ENCODE assay signal across 23 mouse cellular contexts in genomic region chrX:162831542-162831941, GRCm38 (mm10). TPM values are rescaled to one million over a fixed set of nuclear protein-coding genes. Genes with fewer than 3 reads are reported as not detected.
DNase-seq lines count a peak whose midpoint lies in the region; ATAC-seq lines count a peak whose summit lies in the region.
"Had no signal": no experiment of that assay in that cellular context is flagged by ENCODE, and none has a peak within 500 bp of the region (broad histone marks: within the 10 kb centered on the region; RNA-seq: fewer than 3 reads in every experiment).

No protein-coding gene starts in this region.

- no peak overlapping the region for H3K9ac ChIP-seq in hindbrain, embryonic 12.5 days
- H3K9ac ChIP-seq in liver, embryonic 11.5 days (ENCODE audit: low read depth, low read length) = no peak overlapping the region
- H3K9ac ChIP-seq: forebrain, embryonic 13.5 days; heart, embryonic 13.5 days; limb, embryonic 15.5 days; midbrain, embryonic 15.5 days had no signal

- no peak for ATAC-seq in hindbrain, embryonic 12.5 days (ENCODE audit: low FRiP score)
- ATAC-seq in liver, embryonic 11.5 days (replicated peaks; ENCODE audit: low FRiP score) = peak; percentile 40; the same call in 1 of the 2 replicates
- ATAC-seq: forebrain, embryonic 13.5 days; hindbrain, postnatal 0 days; midbrain, embryonic 15.5 days; Patski had no signal

- peaks cover 15% of the 10 kb centered on the region for H3K4me1 ChIP-seq in hindbrain, embryonic 10.5 days (replicated peaks)
- H3K4me1 ChIP-seq in hindbrain, embryonic 12.5 days = no peaks in the 10 kb centered on the region; the same call in 1 of the 2 replicates
- H3K4me1 ChIP-seq in liver, embryonic 11.5 days (replicated peaks; ENCODE audit: control insufficient read depth, insufficient read depth, low read length) = no peaks in the 10 kb centered on the region
- H3K4me1 ChIP-seq in embryonic facial prominence, embryonic 10.5 days = no peaks in the 10 kb centered on the region
- H3K4me1 ChIP-seq: heart, embryonic 13.5 days; limb, embryonic 15.5 days had no signal

- H3K9me3 ChIP-seq in hindbrain, embryonic 10.5 days = no peaks in the 10 kb centered on the region
- no peaks in the 10 kb centered on the region for H3K9me3 ChIP-seq in hindbrain, embryonic 12.5 days (replicated peaks)
- H3K9me3 ChIP-seq in liver, embryonic 11.5 days (ENCODE audit: control insufficient read depth, low read length) = no peaks in the 10 kb centered on the region
- no peaks in the 10 kb centered on the region for H3K9me3 ChIP-seq in embryonic facial prominence, embryonic 10.5 days
- H3K9me3 ChIP-seq: forebrain, embryonic 13.5 days; heart, embryonic 13.5 days; limb, embryonic 15.5 days; midbrain, embryonic 15.5 days had no signal

- H3K27ac ChIP-seq in hindbrain, embryonic 10.5 days = peak overlapping the region; percentile 56; the same call in 1 of the 2 replicates
- H3K27ac ChIP-seq in hindbrain, embryonic 12.5 days = no peak overlapping the region
- no peak overlapping the region for H3K27ac ChIP-seq in liver, embryonic 11.5 days (ENCODE audit: low read depth, low read length)
- no peak overlapping the region for H3K27ac ChIP-seq in embryonic facial prominence, embryonic 10.5 days (replicated peaks)
- H3K27ac ChIP-seq: forebrain, embryonic 13.5 days; heart, embryonic 13.5 days; hindbrain, postnatal 0 days; layer of hippocampus, adult 2 months; limb, embryonic 15.5 days; macrophage; midbrain, embryonic 15.5 days had no signal

- H3K4me3 ChIP-seq in hindbrain, embryonic 10.5 days = no peak overlapping the region
- no peak overlapping the region for H3K4me3 ChIP-seq in hindbrain, embryonic 12.5 days
- H3K4me3 ChIP-seq in liver, embryonic 11.5 days (ENCODE audit: low read depth, low read length) = no peak overlapping the region
- H3K4me3 ChIP-seq in embryonic facial prominence, embryonic 10.5 days = no peak overlapping the region
- H3K4me3 ChIP-seq: forebrain, embryonic 13.5 days; heart, embryonic 13.5 days; layer of hippocampus, adult 2 months; limb, embryonic 15.5 days; midbrain, embryonic 15.5 days had no signal

- no peaks in the 10 kb centered on the region for H3K36me3 ChIP-seq in hindbrain, embryonic 10.5 days
- H3K36me3 ChIP-seq in hindbrain, embryonic 12.5 days = no peaks in the 10 kb centered on the region
- no peaks in the 10 kb centered on the region for H3K36me3 ChIP-seq in liver, embryonic 11.5 days (ENCODE audit: control insufficient read depth, insufficient read depth, low read length)
- no peaks in the 10 kb centered on the region for H3K36me3 ChIP-seq in embryonic facial prominence, embryonic 10.5 days (replicated peaks)
- H3K36me3 ChIP-seq: heart, embryonic 13.5 days; limb, embryonic 15.5 days; midbrain, embryonic 15.5 days had no signal

- 52% methylated on average over 1 of the region's 1 CpGs for WGBS in hindbrain, embryonic 10.5 days
- 47% methylated on average over 1 of the region's 1 CpGs for WGBS in hindbrain, embryonic 12.5 days
- WGBS in liver, embryonic 11.5 days = 53% methylated on average over 1 of the region's 1 CpGs
- 42% methylated on average over 1 of the region's 1 CpGs for WGBS in embryonic facial prominence, embryonic 10.5 days

- H3K4me2 ChIP-seq in hindbrain, embryonic 12.5 days (replicated peaks) = no peak overlapping the region
- H3K4me2 ChIP-seq in liver, embryonic 11.5 days = no peak overlapping the region
- H3K4me2 ChIP-seq: forebrain, embryonic 13.5 days; heart, embryonic 13.5 days; limb, embryonic 15.5 days; midbrain, embryonic 15.5 days had no signal

- DNase-seq in hindbrain, embryonic 10.5 days (ENCODE audit: low spot score) = no peak
- peak; percentile 4 for DNase-seq in testis, postnatal 14 days (ENCODE audit: low spot score)
- no peak for DNase-seq in testis, postnatal 10 days (ENCODE audit: low spot score)
- DNase-seq in liver, embryonic 11.5 days (ENCODE audit: low spot score) = no peak
- DNase-seq in embryonic facial prominence, embryonic 10.5 days (ENCODE audit: low spot score) = no peak
- DNase-seq in layer of hippocampus, adult 9-11 months = no peak
- DNase-seq: adrenal gland, postnatal 36 days; cerebellum, adult 2 months; cerebellum, postnatal 36 days; gastrocnemius, postnatal 14 days; heart, adult 18-20 months; kidney, adult 2 months; kidney, postnatal 14 days; right cerebral cortex, postnatal 14 days had no signal

- H3K27me3 ChIP-seq in hindbrain, embryonic 10.5 days (ENCODE audit: insufficient read depth, poor library complexity, severe bottlenecking) = peaks cover 21% of the 10 kb centered on the region
- H3K27me3 ChIP-seq in hindbrain, embryonic 12.5 days = peaks cover 3% of the 10 kb centered on the region; the same call in 1 of the 2 replicates
- H3K27me3 ChIP-seq in liver, embryonic 11.5 days (replicated peaks; ENCODE audit: control insufficient read depth, insufficient read depth, low read length) = peaks cover 4% of the 10 kb centered on the region; the same call in 1 of the 2 replicates
- H3K27me3 ChIP-seq in embryonic facial prominence, embryonic 10.5 days (replicated peaks; ENCODE audit: low read depth, poor library complexity, severe bottlenecking) = peaks cover 28% of the 10 kb centered on the region
- H3K27me3 ChIP-seq: forebrain, embryonic 13.5 days; midbrain, embryonic 15.5 days; Patski had no signal

RNA-seq across cellular contexts. Expression of gene Txlng, which starts 2.3 kb away (rescaled TPM):
- 11.2 and 14.2 TPM in 2 replicates for polyA plus RNA-seq in hindbrain, embryonic 10.5 days (2016; fragmentation: Nextera tagmentation; extraction: Ambion mirVana)
- polyA plus RNA-seq in hindbrain, embryonic 12.5 days (2016; fragmentation: Nextera tagmentation; extraction: Ambion mirVana) = 17.5 and 18.4 TPM in 2 replicates
- 21.3 and 21.9 TPM in 2 replicates for polyA plus RNA-seq in liver, embryonic 11.5 days (2014; fragmentation: Nextera tagmentation; extraction: Ambion mirVana)
- 17.0 and 17.4 TPM in 2 replicates for polyA plus RNA-seq in embryonic facial prominence, embryonic 10.5 days (2016; fragmentation: Nextera tagmentation; extraction: Ambion mirVana)

RNA-seq across cellular contexts. Expression of gene Syap1, which starts 56.7 kb away (rescaled TPM):
- polyA plus RNA-seq in hindbrain, embryonic 10.5 days (2016; fragmentation: Nextera tagmentation; extraction: Ambion mirVana) = 22.0 and 25.7 TPM in 2 replicates
- 39.0 and 43.0 TPM in 2 replicates for polyA plus RNA-seq in hindbrain, embryonic 12.5 days (2016; fragmentation: Nextera tagmentation; extraction: Ambion mirVana)
- 27.0 and 28.2 TPM in 2 replicates for polyA plus RNA-seq in liver, embryonic 11.5 days (2014; fragmentation: Nextera tagmentation; extraction: Ambion mirVana)
- polyA plus RNA-seq in embryonic facial prominence, embryonic 10.5 days (2016; fragmentation: Nextera tagmentation; extraction: Ambion mirVana) = 24.9 and 28.6 TPM in 2 replicates
